Mouse (Mus musculus) hindbrain, embryonic 10.5 days (tissue): ENCODE results near the gene Tacr3. TPM values are rescaled to one million over a fixed set of nuclear protein-coding genes. Genes with fewer than 3 reads are reported as not detected.

Source experiments
- DNase-seq: peaks from one replicate; pipeline ENCODE4 v3.0.0-alpha.2; 2017; ENCODE audit warnings: low spot score
- H3K27ac ChIP-seq: fragments of 300-500 bp; sonication (generic); 2 replicates; pipeline ENCODE4 v1.5.1; 2016; ENCODE audit warnings: mild to moderate bottlenecking, moderate library complexity
- H3K27me3 ChIP-seq: fragments of 300-500 bp; sonication (generic); 2 replicates; pipeline ENCODE4 v1.6.1; 2016; ENCODE audit warnings: mild to moderate bottlenecking; ENCODE audit not compliant: poor library complexity, insufficient read depth, severe bottlenecking
- H3K36me3 ChIP-seq: fragments of 300-500 bp; sonication (generic); 2 replicates; pipeline ENCODE4 v1.6.1; 2016; ENCODE audit warnings: mild to moderate bottlenecking, moderate library complexity
- H3K4me1 ChIP-seq: fragments of 300-500 bp; sonication (generic); replicated peaks from 2 replicates; pipeline ENCODE4 v1.6.1; 2016; ENCODE audit warnings: mild to moderate bottlenecking
- H3K4me3 ChIP-seq: fragments of 300-500 bp; sonication (generic); 2 replicates; pipeline ENCODE4 v1.5.1; 2016; ENCODE audit warnings: mild to moderate bottlenecking, moderate library complexity
- H3K9me3 ChIP-seq: fragments of 300-500 bp; sonication (generic); 2 replicates; pipeline ENCODE4 v1.6.1; 2016; ENCODE audit warnings: mild to moderate bottlenecking, moderate library complexity
- WGBS: fragments of 180-500 bp; shearing (Covaris S2); methylation state at CpG from one replicate; pipeline ENCODE4 v1.1.7; 2016; 5-methylcytosine and 5-hydroxymethylcytosine counted together
- polyA plus RNA-seq: library from polyadenylated mRNA; unstranded; fragments of >200 nt; fragmentation: Nextera tagmentation; extraction: Ambion mirVana; gene quantifications from 2 replicates; pipeline ENCODE4 v1.2.1, GENCODE M21; 2016

The Tacr3 gene
- 0.20 and 1.1 TPM in 2 replicates for polyA plus RNA-seq

DNA sequence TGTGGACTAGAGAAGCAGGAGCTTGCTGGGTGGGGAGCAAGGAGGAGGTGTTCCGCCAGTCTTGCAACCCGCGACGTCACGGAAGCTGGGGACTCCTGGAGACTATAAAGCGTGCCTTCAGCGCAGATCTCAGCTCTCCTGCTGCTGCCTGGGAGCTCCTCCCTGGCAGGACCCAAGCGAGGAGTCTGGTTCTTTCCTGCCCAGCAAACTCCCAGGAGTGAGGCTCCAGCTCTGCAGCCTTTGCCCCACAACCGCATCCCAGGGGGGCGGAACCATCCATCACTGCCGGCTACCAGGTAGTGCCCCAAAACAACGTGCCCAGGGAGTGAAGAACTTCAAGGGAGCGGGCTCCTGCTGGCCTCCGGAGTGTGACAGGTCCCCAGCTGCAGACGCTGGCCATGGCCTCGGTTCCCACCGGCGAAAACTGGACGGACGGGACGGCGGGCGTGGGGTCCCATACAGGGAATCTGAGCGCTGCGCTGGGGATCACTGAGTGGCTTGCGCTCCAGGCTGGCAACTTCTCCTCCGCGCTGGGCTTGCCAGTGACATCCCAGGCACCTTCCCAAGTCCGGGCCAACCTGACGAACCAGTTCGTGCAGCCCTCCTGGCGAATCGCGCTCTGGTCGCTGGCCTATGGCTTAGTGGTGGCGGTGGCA, at the start of gene Tacr3:
Tacr3 (plus strand) TSS at position 133 of the 656 bp plus-strand sequence.
- H3K36me3 ChIP-seq = no peaks in the 10 kb centered on the region
- H3K4me3 ChIP-seq = peak within 1 kb of the TSS; percentile 61
- DNase-seq = peak; percentile 28
- H3K9me3 ChIP-seq = no peaks in the 10 kb centered on the region
- peaks cover 10% of the 10 kb centered on the region for H3K4me1 ChIP-seq
- no peak within 1 kb of the TSS for H3K27ac ChIP-seq
- peaks cover 12% of the 10 kb centered on the region; the same call in 1 of the 2 replicates for H3K27me3 ChIP-seq
- 2% methylated on average over 36 of the region's 36 CpGs for WGBS

DNA sequence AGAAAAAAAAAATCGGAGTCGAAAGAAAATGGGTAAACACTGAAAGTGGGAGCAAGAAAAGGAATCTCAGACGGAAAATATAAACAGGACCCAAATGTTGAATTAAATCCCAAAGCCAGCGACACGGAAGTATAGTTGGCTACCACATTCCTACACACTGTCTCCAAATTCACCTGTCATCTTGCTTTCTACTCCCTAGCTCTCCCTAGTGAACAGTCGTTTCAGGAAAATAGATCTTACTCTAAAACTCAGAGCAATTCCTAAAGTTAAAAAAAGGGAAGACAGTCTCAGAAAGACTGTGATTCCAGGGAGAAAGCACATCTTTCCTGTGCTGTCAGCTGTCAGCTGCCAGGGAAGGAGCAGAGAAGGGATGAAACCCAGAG, 324 bp upstream of the Tacr3 start:
- Histone ChIP-seq H3K27ac (no peak overlapping the region), H3K36me3 (no peaks in the 10 kb centered on the region), H3K27me3 (peaks cover 12% of the 10 kb centered on the region; the same call in 1 of the 2 replicates), H3K4me3 (peak overlapping the region; percentile 61), H3K4me1 (peaks cover 10% of the 10 kb centered on the region), H3K9me3 (no peaks in the 10 kb centered on the region)
- 59% methylated on average over 6 of the region's 6 CpGs for WGBS
- DNase-seq = no peak

DNA sequence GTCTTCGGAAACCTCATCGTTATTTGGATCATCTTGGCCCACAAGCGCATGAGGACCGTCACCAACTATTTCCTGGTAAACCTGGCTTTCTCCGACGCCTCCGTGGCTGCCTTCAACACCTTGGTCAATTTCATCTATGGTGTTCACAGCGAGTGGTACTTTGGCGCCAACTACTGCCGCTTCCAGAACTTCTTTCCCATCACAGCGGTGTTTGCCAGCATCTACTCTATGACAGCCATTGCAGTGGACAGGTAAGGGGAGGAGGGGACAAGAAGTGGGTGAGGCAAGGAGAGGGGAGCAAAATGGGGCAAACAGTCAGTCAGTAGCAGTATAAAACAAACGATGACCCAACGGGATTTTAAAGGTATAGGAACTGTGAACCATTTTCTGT, 719 bp downstream of the Tacr3 start:
- Histone ChIP-seq H3K4me1 (peaks cover 10% of the 10 kb centered on the region), H3K27me3 (peaks cover 12% of the 10 kb centered on the region; the same call in 1 of the 2 replicates), H3K27ac (no peak overlapping the region), H3K4me3 (peak overlapping the region; percentile 61), H3K9me3 (no peaks in the 10 kb centered on the region), H3K36me3 (no peaks in the 10 kb centered on the region)
- no peak for DNase-seq
- WGBS = 14% methylated on average over 13 of the region's 13 CpGs

DNA sequence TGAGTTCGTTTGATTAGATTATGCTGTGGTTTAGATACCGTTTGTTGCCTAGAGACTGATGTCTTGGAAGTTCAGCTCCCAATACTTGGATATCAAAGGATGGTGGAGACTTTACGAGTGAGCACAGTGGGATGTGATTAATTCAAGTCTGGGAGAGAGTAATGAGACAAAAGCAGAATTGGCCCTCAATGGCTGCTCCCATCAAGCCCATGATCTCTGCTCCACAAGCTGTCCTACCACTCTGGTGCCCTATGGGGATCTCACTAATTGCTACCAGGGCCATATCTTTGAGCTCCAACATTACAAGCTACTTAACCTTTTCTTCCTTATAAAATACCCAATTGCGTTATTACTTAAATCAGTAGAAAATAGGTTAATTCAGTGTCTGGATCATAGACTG, 22.5 kb downstream of the Tacr3 start:
- H3K27ac ChIP-seq = no peak overlapping the region
- 58% methylated on average over 4 of the region's 4 CpGs for whole genome bisulfite sequencing
- no peaks in the 10 kb centered on the region for H3K27me3 ChIP-seq
- no peaks in the 10 kb centered on the region for H3K36me3 ChIP-seq
- H3K9me3 ChIP-seq = no peaks in the 10 kb centered on the region
- DNase-seq = no peak
- no peak overlapping the region for H3K4me3 ChIP-seq
- H3K4me1 ChIP-seq = no peaks in the 10 kb centered on the region

DNA sequence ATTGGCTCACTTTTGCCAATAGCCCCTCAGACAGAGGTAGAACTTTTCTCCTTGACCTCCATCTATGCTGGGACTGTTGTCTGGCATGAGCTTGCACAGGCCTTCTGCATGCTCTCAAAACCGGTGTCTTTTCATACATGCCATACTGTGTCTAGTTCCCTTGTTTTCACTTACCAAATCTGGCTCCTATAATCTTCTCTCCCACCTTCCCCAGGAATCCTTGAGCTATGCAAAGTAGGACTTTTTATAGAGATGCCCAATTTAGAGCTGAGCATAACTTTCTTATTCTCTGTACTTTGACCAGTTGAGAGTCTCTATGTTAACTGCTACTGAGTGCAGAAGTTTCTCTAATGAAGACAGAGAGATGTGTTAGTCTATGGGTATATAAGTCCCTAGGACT, 48.9 kb downstream of the Tacr3 start:
- no peaks in the 10 kb centered on the region for H3K9me3 ChIP-seq
- DNase-seq = no peak
- no peak overlapping the region for H3K27ac ChIP-seq
- no peak overlapping the region for H3K4me3 ChIP-seq
- H3K36me3 ChIP-seq = no peaks in the 10 kb centered on the region
- WGBS = 92% methylated on average over 1 of the region's 1 CpGs
- no peaks in the 10 kb centered on the region for H3K4me1 ChIP-seq
- H3K27me3 ChIP-seq = no peaks in the 10 kb centered on the region

DNA sequence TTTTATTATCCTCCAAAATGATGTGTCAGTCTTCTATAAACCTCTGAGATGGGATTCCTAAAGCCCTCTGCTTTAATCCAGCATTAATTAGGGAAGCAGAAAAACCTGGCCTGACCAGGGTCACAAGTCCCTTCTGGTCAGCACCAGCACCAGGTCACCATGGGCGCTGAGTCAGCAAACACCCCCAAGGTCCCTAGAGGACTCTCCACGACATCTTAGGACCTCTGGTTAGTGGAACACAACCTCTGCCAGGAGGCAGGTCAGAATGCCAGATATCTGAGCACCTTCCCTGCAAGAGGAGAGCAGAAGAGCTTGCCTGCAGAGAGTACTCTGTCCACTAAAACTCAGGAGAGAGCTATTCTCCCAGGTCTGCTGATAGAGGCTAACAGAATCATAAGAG, 67.0 kb downstream of the Tacr3 start:
- H3K4me3 ChIP-seq = no peak overlapping the region
- WGBS = 80% methylated on average over 2 of the region's 2 CpGs
- no peak overlapping the region for H3K27ac ChIP-seq
- no peaks in the 10 kb centered on the region for H3K4me1 ChIP-seq
- DNase-seq = no peak
- no peaks in the 10 kb centered on the region for H3K27me3 ChIP-seq
- H3K9me3 ChIP-seq = no peaks in the 10 kb centered on the region
- no peaks in the 10 kb centered on the region for H3K36me3 ChIP-seq

DNA sequence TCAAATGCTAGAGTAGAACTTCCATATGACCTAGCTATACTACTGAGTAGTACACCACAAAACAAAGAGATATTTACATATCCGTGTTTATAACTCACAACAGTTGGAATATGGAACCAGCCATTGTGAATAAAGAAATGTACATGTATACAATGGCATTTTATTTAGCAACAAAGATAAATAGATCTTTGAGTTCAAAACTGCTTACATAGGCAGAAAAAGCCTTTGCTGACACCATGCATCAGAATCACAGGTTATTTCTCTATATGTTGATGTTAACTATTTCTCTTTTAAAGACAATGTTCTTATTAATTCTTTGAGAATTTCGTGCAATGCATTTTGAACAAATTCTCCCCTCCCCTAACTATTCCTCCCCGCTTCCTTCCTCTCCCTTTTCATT, 80.1 kb downstream of the Tacr3 start:
- WGBS = 80% methylated on average over 3 of the region's 3 CpGs
- Histone ChIP-seq H3K27me3 (no peaks in the 10 kb centered on the region), H3K4me1 (no peaks in the 10 kb centered on the region), H3K36me3 (no peaks in the 10 kb centered on the region), H3K4me3 (no peak overlapping the region), H3K9me3 (no peaks in the 10 kb centered on the region), H3K27ac (no peak overlapping the region)
- DNase-seq = no peak

DNA sequence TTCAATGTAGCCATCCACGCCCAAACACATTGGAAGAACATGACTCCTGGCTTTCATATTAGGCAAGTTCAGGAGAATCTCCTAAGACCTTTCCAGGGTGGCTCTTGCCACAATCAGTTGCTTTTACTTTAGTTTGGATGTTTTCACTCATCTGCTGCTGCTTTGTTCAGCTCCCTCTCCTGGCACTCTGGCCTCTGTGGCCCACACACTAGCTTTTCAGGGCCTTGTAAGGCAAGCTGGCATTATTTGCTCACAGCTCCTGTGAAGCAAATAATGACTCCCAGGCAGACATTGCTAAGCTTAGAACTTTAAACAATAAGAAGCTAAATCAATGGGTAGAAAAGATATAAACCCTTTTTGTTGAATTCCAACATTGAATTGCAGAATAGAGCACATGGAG, 105.9 kb downstream of the Tacr3 start:
- 81% methylated on average over 1 of the region's 1 CpGs for WGBS
- Histone ChIP-seq H3K36me3 (no peaks in the 10 kb centered on the region), H3K4me3 (no peak overlapping the region), H3K27me3 (no peaks in the 10 kb centered on the region), H3K27ac (peak overlapping the region; percentile 2; the same call in 1 of the 2 replicates), H3K4me1 (peaks cover 6% of the 10 kb centered on the region; the same call in 1 of the 2 replicates), H3K9me3 (no peaks in the 10 kb centered on the region)
- DNase-seq = no peak

DNA sequence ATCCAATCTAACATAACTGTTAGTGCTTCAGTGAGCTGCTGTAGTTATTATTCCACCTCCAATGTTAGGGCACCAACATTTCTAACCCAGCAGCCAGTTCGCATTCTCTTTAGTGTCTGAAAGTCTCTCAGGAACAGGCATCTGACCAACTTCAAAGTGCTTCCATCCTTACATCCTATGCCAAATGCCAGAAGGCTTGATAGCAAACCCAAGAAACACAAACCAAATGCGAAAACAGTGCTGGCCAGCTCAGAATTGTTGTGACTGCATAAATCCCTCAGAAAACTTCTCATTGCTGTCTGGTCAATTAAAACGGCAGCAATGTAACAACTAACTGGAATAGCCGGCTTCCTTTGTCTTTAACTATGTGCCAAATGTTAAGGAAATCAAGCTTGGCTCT, 106.7 kb downstream of the Tacr3 start:
- Histone ChIP-seq H3K27me3 (no peaks in the 10 kb centered on the region), H3K36me3 (no peaks in the 10 kb centered on the region), H3K9me3 (no peaks in the 10 kb centered on the region), H3K4me3 (no peak overlapping the region), H3K27ac (no peak overlapping the region), H3K4me1 (peaks cover 6% of the 10 kb centered on the region; the same call in 1 of the 2 replicates)
- DNase-seq = no peak
- 83% methylated on average over 4 of the region's 4 CpGs for WGBS

DNA sequence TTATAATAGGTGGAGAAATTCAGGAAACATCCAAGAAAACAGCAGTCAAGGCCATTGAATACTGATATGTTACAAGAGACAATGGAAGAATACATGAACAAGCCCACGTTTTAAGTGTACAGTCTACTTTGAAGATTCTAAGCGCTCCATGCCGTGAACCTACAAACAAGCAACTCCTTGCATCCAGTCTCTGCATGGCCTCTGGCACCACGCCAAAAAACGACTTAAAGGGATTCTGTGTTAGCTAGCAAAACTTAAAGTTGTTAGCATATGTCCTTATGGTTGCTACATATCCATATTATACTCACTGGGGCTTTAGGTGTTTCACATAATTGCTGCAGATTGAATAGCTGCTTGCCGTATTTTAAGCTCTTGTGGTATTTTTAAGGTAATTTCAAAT, 134.7 kb downstream of the Tacr3 start:
- H3K27me3 ChIP-seq = no peaks in the 10 kb centered on the region
- 85% methylated on average over 6 of the region's 6 CpGs for WGBS
- DNase-seq = no peak
- no peak overlapping the region for H3K4me3 ChIP-seq
- H3K9me3 ChIP-seq = no peaks in the 10 kb centered on the region
- no peak overlapping the region for H3K27ac ChIP-seq
- no peaks in the 10 kb centered on the region for H3K36me3 ChIP-seq
- H3K4me1 ChIP-seq = no peaks in the 10 kb centered on the region

DNA sequence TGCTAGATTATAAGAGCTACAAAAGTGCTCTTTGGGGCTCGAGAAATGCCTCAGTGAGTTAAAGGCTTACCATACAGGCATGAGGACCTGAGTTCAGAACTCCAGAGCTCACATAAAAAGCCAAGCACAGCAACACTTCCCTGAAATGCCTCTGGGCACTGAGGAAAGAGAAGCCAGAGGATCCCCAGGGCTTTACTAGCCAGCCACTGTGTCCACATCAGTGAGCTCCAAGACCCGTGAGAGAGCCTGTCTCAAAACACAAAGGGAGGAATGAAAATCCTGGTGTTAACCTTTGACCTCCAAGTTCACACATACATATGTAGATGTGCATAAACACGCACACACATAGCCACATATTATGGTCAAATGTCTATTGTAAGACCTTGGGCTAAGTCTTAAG, 150.1 kb downstream of the Tacr3 start:
- no peak overlapping the region for H3K27ac ChIP-seq
- WGBS = 43% methylated on average over 3 of the region's 3 CpGs
- DNase-seq = peak; percentile 3

DNA sequence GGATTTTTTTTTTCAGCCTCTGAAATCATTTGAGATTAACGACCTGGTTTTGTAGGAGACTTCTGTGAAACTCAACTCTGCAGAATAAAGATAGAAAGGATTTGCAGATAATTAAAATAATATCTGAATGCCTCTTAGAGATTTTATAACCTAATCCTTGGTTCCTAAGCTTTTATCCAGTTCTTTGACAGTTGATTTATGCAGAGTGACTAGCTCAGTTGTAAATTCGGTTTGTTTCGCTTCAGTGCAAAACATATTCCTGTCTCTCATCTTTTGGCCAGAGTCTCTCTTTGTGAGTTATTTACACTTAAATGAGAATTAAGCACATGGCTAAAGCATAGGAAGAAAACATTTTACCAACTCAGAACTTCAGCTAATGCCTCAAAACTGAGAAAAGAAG, 151.3 kb downstream of the Tacr3 start:
- Histone ChIP-seq H3K27me3 (no peaks in the 10 kb centered on the region), H3K9me3 (no peaks in the 10 kb centered on the region), H3K36me3 (no peaks in the 10 kb centered on the region), H3K4me3 (no peak overlapping the region), H3K27ac (no peak overlapping the region), H3K4me1 (peaks cover 7% of the 10 kb centered on the region)
- WGBS = 87% methylated on average over 3 of the region's 3 CpGs
- no peak for DNase-seq

More for the DNA sequence above, 150.1 kb downstream of the Tacr3 start:
- no peaks in the 10 kb centered on the region for H3K36me3 ChIP-seq
- no peaks in the 10 kb centered on the region for H3K9me3 ChIP-seq
- H3K27me3 ChIP-seq = no peaks in the 10 kb centered on the region
- no peak overlapping the region for H3K4me3 ChIP-seq
- peaks cover 7% of the 10 kb centered on the region for H3K4me1 ChIP-seq
